Mouse (Mus musculus) stomach, embryonic 15.5 days (tissue): ENCODE data around the gene Rapsn. TPM values are rescaled to one million over a fixed set of nuclear protein-coding genes. Genes with fewer than 3 reads are reported as not detected.

Source experiments
- ATAC-seq: fragments of 200-750 bp; cut with Nextera tagmentation; 2 replicates; pipeline ENCODE4 v1.8.0; 2017; ENCODE audit warnings: low read depth, moderate number of reproducible peaks, moderate TSS enrichment; ENCODE audit not compliant: insufficient read depth, low FRiP score
- H3K27ac ChIP-seq: fragments of 300-500 bp; sonication (generic); 2 replicates; pipeline ENCODE4 v1.5.1; 2015; ENCODE audit warnings: mild to moderate bottlenecking, inconsistent platforms
- H3K27me3 ChIP-seq: fragments of 300-500 bp; sonication (generic); replicated peaks from 2 replicates; pipeline ENCODE4 v1.6.1; 2015; ENCODE audit warnings: inconsistent platforms
- H3K36me3 ChIP-seq: fragments of 300-500 bp; sonication (generic); 2 replicates; pipeline ENCODE4 v1.6.1; 2015; ENCODE audit warnings: inconsistent platforms
- H3K4me1 ChIP-seq: fragments of 300-500 bp; sonication (generic); 2 replicates; pipeline ENCODE4 v1.6.1; 2015; ENCODE audit warnings: inconsistent platforms
- H3K4me2 ChIP-seq: fragments of 300-500 bp; sonication (generic); 2 replicates; pipeline ENCODE4 v1.6.1; 2015; ENCODE audit warnings: mild to moderate bottlenecking, inconsistent platforms
- H3K4me3 ChIP-seq: fragments of 300-500 bp; sonication (generic); replicated peaks from 2 replicates; pipeline ENCODE4 v1.5.1; 2015; ENCODE audit warnings: inconsistent platforms
- H3K9ac ChIP-seq: fragments of 300-500 bp; sonication (generic); 2 replicates; pipeline ENCODE4 v1.6.1; 2015; ENCODE audit warnings: inconsistent platforms
- H3K9me3 ChIP-seq: fragments of 300-500 bp; sonication (generic); 2 replicates; pipeline ENCODE4 v1.6.1; 2016; ENCODE audit warnings: inconsistent platforms
- WGBS: fragments of 180-500 bp; shearing (Covaris S2); methylation state at CpG from one replicate; pipeline ENCODE4 v1.1.7; 2015; 5-methylcytosine and 5-hydroxymethylcytosine counted together
- polyA plus RNA-seq: library from polyadenylated mRNA; unstranded; fragments of >200 nt; fragmentation: Nextera tagmentation; extraction: Ambion mirVana; gene quantifications from 2 replicates; pipeline ENCODE4 v1.2.1, GENCODE M21; 2015

The Rapsn gene
- polyA plus RNA-seq, 1 experiment from 2014 or later = 2.0 TPM

GRCm38 (mm10) chr2:91053934-91054382 is 18.5 kb downstream of the Rapsn start, which contains the start of gene Psmc3:
Gene Psmc3 (plus strand): TSS chr2:91054009.
- peak within 1 kb of the TSS; percentile 73 for H3K9ac ChIP-seq
- 0% methylated on average over 40 of the region's 40 CpGs for WGBS
- H3K4me1 ChIP-seq = peaks cover 7% of the 10 kb centered on the region
- H3K9me3 ChIP-seq = no peaks in the 10 kb centered on the region
- peak within 1 kb of the TSS; percentile 82 for H3K4me2 ChIP-seq
- peak within 1 kb of the TSS; percentile 88 for H3K27ac ChIP-seq
- H3K4me3 ChIP-seq = peak within 1 kb of the TSS; percentile 79
- H3K36me3 ChIP-seq = peaks cover 37% of the 10 kb centered on the region
- peak; percentile 98 for ATAC-seq
- H3K27me3 ChIP-seq = no peaks in the 10 kb centered on the region

- ATAC-seq = no peak
- Histone ChIP-seq H3K9ac (no peak overlapping the region), H3K4me2 (no peak overlapping the region), H3K27me3 (no peaks in the 10 kb centered on the region), H3K27ac (no peak overlapping the region), H3K4me1 (peaks cover 10% of the 10 kb centered on the region), H3K4me3 (no peak overlapping the region), H3K36me3 (peaks cover 70% of the 10 kb centered on the region), H3K9me3 (no peaks in the 10 kb centered on the region)
- 90% methylated on average over 5 of the region's 5 CpGs for WGBS
These were observed 23.0 kb downstream of the Rapsn start for GRCm38 (mm10) chr2:91058435-91058834.

GRCm38 (mm10) chr2:91059376-91059775 is 24.0 kb downstream of the Rapsn start:
- Histone ChIP-seq H3K9me3 (no peaks in the 10 kb centered on the region), H3K27me3 (no peaks in the 10 kb centered on the region), H3K36me3 (peaks cover 76% of the 10 kb centered on the region), H3K4me3 (no peak overlapping the region), H3K4me1 (peaks cover 10% of the 10 kb centered on the region), H3K9ac (no peak overlapping the region), H3K27ac (no peak overlapping the region), H3K4me2 (no peak overlapping the region)
- WGBS = 92% methylated on average over 2 of the region's 2 CpGs
- no peak for ATAC-seq

DNA sequence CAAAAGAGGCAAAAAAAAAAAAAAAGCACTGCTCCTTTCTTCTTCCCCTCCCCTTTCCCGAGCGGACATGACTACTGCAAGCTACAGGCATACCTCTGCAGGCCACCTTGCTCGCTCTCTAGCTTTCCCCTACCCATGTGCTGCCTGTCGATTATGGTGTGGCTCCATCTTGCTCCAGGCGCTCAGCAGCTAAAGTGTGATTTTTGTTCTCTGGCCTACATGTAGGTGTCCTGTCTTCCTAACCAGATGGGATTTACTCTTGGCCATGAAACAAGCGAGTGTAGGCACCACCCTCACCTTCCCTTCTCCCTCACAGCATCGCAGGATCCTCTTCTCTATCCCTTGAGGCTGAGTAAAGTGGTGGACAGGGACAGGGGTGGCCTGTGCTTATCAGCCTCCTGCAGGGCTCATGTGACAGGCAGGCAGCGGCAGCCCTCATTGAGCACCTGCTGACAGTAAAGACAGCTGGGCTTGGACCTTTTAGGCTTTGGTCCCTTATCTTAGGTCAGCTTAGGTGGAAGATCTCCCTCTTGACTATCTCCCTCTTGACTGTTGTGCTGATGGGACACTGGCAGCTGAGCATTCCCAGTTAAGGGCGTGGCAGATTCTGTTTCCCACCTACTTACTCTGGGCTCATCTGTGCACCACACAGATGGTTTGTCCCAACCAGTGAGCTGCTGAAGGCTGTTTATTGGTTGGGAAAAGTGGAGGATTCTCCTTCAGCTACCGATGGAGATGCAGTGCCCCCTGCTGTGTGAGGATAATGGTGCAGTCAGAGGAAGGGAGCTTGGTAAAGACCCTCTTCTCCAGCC is 25.3 kb downstream of the Rapsn start:
- ATAC-seq = peak; percentile 56
- Histone ChIP-seq H3K9me3 (no peaks in the 10 kb centered on the region), H3K27ac (no peak overlapping the region), H3K36me3 (peaks cover 75% of the 10 kb centered on the region), H3K4me1 (0 out of 2 replicates have a peak, but pooled peaks cover 3% of the 10 kb centered on the region), H3K4me3 (no peak overlapping the region), H3K9ac (no peak overlapping the region), H3K27me3 (no peaks in the 10 kb centered on the region), H3K4me2 (no peak overlapping the region)
- WGBS = 81% methylated on average over 10 of the region's 10 CpGs

- peak overlapping the region; percentile 72 for H3K27ac ChIP-seq
- peaks cover 63% of the 10 kb centered on the region for H3K36me3 ChIP-seq
- H3K9me3 ChIP-seq = no peaks in the 10 kb centered on the region
- H3K4me2 ChIP-seq = no peak overlapping the region
- peak; percentile 16; the same call in 1 of the 2 replicates for ATAC-seq
- H3K9ac ChIP-seq = no peak overlapping the region
- no peaks in the 10 kb centered on the region for H3K27me3 ChIP-seq
- 0 out of 2 replicates have a peak, but pooled peaks cover 3% of the 10 kb centered on the region for H3K4me1 ChIP-seq
- WGBS = 68% methylated on average over 6 of the region's 6 CpGs
- no peak overlapping the region for H3K4me3 ChIP-seq
These were observed 26.5 kb downstream of the Rapsn start for GRCm38 (mm10) chr2:91061849-91062481.

- WGBS = 90% methylated on average over 16 of the region's 16 CpGs
- ATAC-seq = no peak
These were observed 27.6 kb downstream of the Rapsn start for GRCm38 (mm10) chr2:91062779-91063606.

GRCm38 (mm10) chr2:91064211-91064610 is 28.8 kb downstream of the Rapsn start:
- no peak for ATAC-seq

More at GRCm38 (mm10) chr2:91062779-91063606, 27.6 kb downstream of the Rapsn start:
- Histone ChIP-seq H3K9ac (no peak overlapping the region), H3K4me1 (0 out of 2 replicates have a peak, but pooled peaks cover 3% of the 10 kb centered on the region), H3K9me3 (no peaks in the 10 kb centered on the region), H3K4me2 (no peak overlapping the region), H3K27ac (no peak overlapping the region; the same call in 1 of the 2 replicates), H3K4me3 (no peak overlapping the region), H3K36me3 (peaks cover 53% of the 10 kb centered on the region), H3K27me3 (no peaks in the 10 kb centered on the region)

DNA sequence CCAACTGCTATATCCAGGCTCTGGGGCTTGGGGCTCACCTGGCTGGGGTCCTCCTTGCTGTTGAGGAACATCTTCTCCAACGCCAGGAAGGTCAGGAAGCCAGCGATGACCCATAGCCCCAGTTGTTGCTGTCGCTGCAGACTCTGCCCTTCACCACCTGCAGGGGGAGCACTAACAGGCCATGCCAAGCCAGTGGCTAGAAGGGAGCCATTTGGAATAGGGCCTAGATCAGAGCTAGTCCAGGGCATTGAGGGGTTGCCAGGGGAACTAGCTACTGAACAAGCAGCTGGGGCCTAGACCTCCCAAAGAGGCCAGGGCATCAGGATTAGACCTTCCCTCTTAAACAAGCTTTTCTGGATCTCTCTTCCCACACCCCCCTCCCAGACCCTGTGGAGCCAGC is 30.1 kb downstream of the Rapsn start:
- WGBS = 58% methylated on average over 3 of the region's 3 CpGs
- Histone ChIP-seq H3K4me1 (peaks cover 15% of the 10 kb centered on the region), H3K9ac (no peak overlapping the region), H3K36me3 (peaks cover 30% of the 10 kb centered on the region), H3K4me2 (no peak overlapping the region), H3K9me3 (no peaks in the 10 kb centered on the region), H3K27me3 (no peaks in the 10 kb centered on the region), H3K4me3 (no peak overlapping the region), H3K27ac (no peak overlapping the region)
- ATAC-seq = no peak

More at GRCm38 (mm10) chr2:91064211-91064610, 28.8 kb downstream of the Rapsn start:
- Histone ChIP-seq H3K4me2 (no peak overlapping the region), H3K4me1 (peaks cover 12% of the 10 kb centered on the region), H3K9me3 (no peaks in the 10 kb centered on the region), H3K27me3 (no peaks in the 10 kb centered on the region), H3K4me3 (no peak overlapping the region), H3K36me3 (peaks cover 42% of the 10 kb centered on the region), H3K27ac (no peak overlapping the region), H3K9ac (no peak overlapping the region)
- WGBS = 83% methylated on average over 6 of the region's 6 CpGs

GRCm38 (mm10) chr2:91066455-91066854 is 31.0 kb downstream of the Rapsn start:
- Histone ChIP-seq H3K4me3 (no peak overlapping the region), H3K4me2 (no peak overlapping the region), H3K36me3 (peaks cover 25% of the 10 kb centered on the region), H3K9me3 (no peaks in the 10 kb centered on the region), H3K4me1 (peaks cover 20% of the 10 kb centered on the region), H3K27ac (no peak overlapping the region), H3K27me3 (no peaks in the 10 kb centered on the region), H3K9ac (no peak overlapping the region)
- no peak for ATAC-seq
- 84% methylated on average over 3 of the region's 3 CpGs for WGBS

- Histone ChIP-seq H3K36me3 (peaks cover 13% of the 10 kb centered on the region), H3K9ac (no peak overlapping the region), H3K4me3 (peak overlapping the region; percentile 69), H3K27me3 (no peaks in the 10 kb centered on the region), H3K9me3 (no peaks in the 10 kb centered on the region), H3K4me1 (peaks cover 17% of the 10 kb centered on the region), H3K4me2 (peak overlapping the region; percentile 86), H3K27ac (no peak overlapping the region)
- ATAC-seq = no peak
- WGBS = 62% methylated on average over 13 of the region's 13 CpGs
These were observed 32.9 kb downstream of the Rapsn start for GRCm38 (mm10) chr2:91068162-91068871.

DNA sequence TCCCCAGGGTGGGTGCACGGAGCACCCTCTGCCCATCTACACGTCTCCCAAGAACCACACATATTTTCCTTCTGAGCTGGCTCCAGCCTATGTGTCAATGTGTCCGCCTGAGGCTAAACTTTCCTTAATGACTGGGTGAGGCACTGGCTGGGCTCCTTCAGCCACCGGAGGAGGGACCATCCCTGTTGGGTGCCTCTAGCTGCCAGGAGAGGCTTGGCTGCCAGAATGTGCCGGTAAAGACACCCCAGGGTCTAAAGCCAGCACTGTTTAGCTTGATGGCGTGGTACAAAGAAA is 33.4 kb downstream of the Rapsn start:
- peak overlapping the region; percentile 69 for H3K4me3 ChIP-seq
- H3K9me3 ChIP-seq = no peaks in the 10 kb centered on the region
- no peak for ATAC-seq
- no peak overlapping the region for H3K9ac ChIP-seq
- H3K27me3 ChIP-seq = no peaks in the 10 kb centered on the region
- peaks cover 17% of the 10 kb centered on the region for H3K4me1 ChIP-seq
- H3K27ac ChIP-seq = no peak overlapping the region
- WGBS = 45% methylated on average over 6 of the region's 6 CpGs
- peak overlapping the region; percentile 86 for H3K4me2 ChIP-seq
- peaks cover 10% of the 10 kb centered on the region for H3K36me3 ChIP-seq
